10 mouse cellular contexts compared by ENCODE assay signal in genomic region chr6:80018765-80019164, GRCm38 (mm10). TPM values are rescaled to one million over a fixed set of nuclear protein-coding genes. Genes with fewer than 3 reads are reported as not detected.
DNase-seq lines count a peak whose midpoint lies in the region; ATAC-seq and TF ChIP-seq lines count a peak whose summit lies in the region.
"Had no signal": no experiment of that assay in that cellular context is flagged by ENCODE, and none has a peak within 500 bp of the region (broad histone marks: within the 10 kb centered on the region; RNA-seq: fewer than 3 reads in every experiment).

Gene Lrrtm4 (plus strand): TSS chr6:80018877.

- H3K36me3 ChIP-seq in heart, embryonic 11.5 days (ENCODE audit: control insufficient read depth, insufficient read depth, low read length) = no peaks in the 10 kb centered on the region
- no peaks in the 10 kb centered on the region for H3K36me3 ChIP-seq in heart, adult 2 months (ENCODE audit: control insufficient read depth, insufficient read depth, low read length)
- H3K36me3 ChIP-seq in neural tube, embryonic 11.5 days (ENCODE audit: control insufficient read depth, insufficient read depth, low read length) = no peaks in the 10 kb centered on the region

- H3K27ac ChIP-seq in heart, embryonic 11.5 days (ENCODE audit: low read depth, low read length) = no peak within 1 kb of the TSS
- no peak within 1 kb of the TSS for H3K27ac ChIP-seq in heart, adult 2 months
- no peak within 1 kb of the TSS for H3K27ac ChIP-seq in neural tube, embryonic 11.5 days (ENCODE audit: low read depth, low read length)

- no peak for DNase-seq in heart, adult 2 months
- peak; percentile 18 for DNase-seq in cerebellum, adult 8-10 months
- DNase-seq in layer of hippocampus, postnatal 36 days = peak; percentile 61
- peak; percentile 43 for DNase-seq in neural tube, embryonic 11.5 days (ENCODE audit: low spot score)
- DNase-seq in urinary bladder, adult 2 months (ENCODE audit: low spot score) = no peak

- intact Hi-C loops in heart, adult 2 months (cut with DNase I) = no loop called here

- no peak for TF ChIP-seq EP300 in heart, adult 2 months (IDR thresholded peaks at IDR 0.05; ENCODE audit: insufficient read depth, low read depth, low read length)

- WGBS in heart, embryonic 11.5 days (ENCODE audit: insufficient replicate concordance) = 12% methylated on average over 6 of the region's 6 CpGs
- 16% methylated on average over 6 of the region's 6 CpGs for WGBS in heart, adult 2 months
- 4% methylated on average over 6 of the region's 6 CpGs for WGBS in neural tube, embryonic 11.5 days

- no peaks in the 10 kb centered on the region for H3K27me3 ChIP-seq in heart, embryonic 11.5 days (ENCODE audit: control insufficient read depth, insufficient read depth, low read length)
- H3K27me3 ChIP-seq in heart, adult 2 months (ENCODE audit: control insufficient read depth, insufficient read depth, low read length) = no peaks in the 10 kb centered on the region
- H3K27me3 ChIP-seq in neural tube, embryonic 11.5 days (ENCODE audit: control insufficient read depth, insufficient read depth, low read length) = no peaks in the 10 kb centered on the region

- no peaks in the 10 kb centered on the region for H3K79me2 ChIP-seq in heart, adult 2 months (replicated peaks; ENCODE audit: control insufficient read depth, insufficient read depth, low read length)

- no peak for TF ChIP-seq POLR2A in heart, adult 2 months (IDR thresholded peaks at IDR 0.05; ENCODE audit: insufficient read depth, low read depth, low read length)

- no peaks in the 10 kb centered on the region for H3K4me1 ChIP-seq in heart, embryonic 11.5 days (ENCODE audit: control insufficient read depth, insufficient read depth, low read length)
- no peaks in the 10 kb centered on the region for H3K4me1 ChIP-seq in heart, adult 2 months (ENCODE audit: control insufficient read depth, insufficient read depth, low read length)
- no peaks in the 10 kb centered on the region for H3K4me1 ChIP-seq in neural tube, embryonic 11.5 days (ENCODE audit: control insufficient read depth, insufficient read depth, low read length)

- TF ChIP-seq CTCF in heart, adult 2 months (IDR thresholded peaks at IDR 0.05) = no peak

- H3K4me3 ChIP-seq in heart, embryonic 11.5 days (ENCODE audit: low read depth, low read length) = peak within 1 kb of the TSS; percentile 48
- H3K4me3 ChIP-seq in heart, adult 2 months = no peak within 1 kb of the TSS
- H3K4me3 ChIP-seq in neural tube, embryonic 11.5 days (ENCODE audit: low read depth, low read length) = peak within 1 kb of the TSS; percentile 35

- H3K4me2 ChIP-seq in heart, embryonic 11.5 days = peak within 1 kb of the TSS; percentile 75
- H3K4me2 ChIP-seq in neural tube, embryonic 11.5 days (ENCODE audit: low read depth) = peak within 1 kb of the TSS; percentile 54

- ATAC-seq in heart, embryonic 11.5 days (replicated peaks; ENCODE audit: insufficient number of reproducible peaks, low FRiP score, low TSS enrichment) = no peak
- peak; percentile 92 for ATAC-seq in frontal cortex, adult (ENCODE audit: low TSS enrichment)
- peak; percentile 79 for ATAC-seq in neural tube, embryonic 11.5 days (ENCODE audit: insufficient read depth, low FRiP score, low TSS enrichment)
- no peak for ATAC-seq in megakaryocyte-erythroid progenitor cell, adult 5-6 weeks (replicated peaks; ENCODE audit: low FRiP score, low TSS enrichment, poor library complexity, severe bottlenecking)

- H3K9me3 ChIP-seq in heart, embryonic 11.5 days (replicated peaks; ENCODE audit: control insufficient read depth, low read length) = no peaks in the 10 kb centered on the region
- H3K9me3 ChIP-seq in neural tube, embryonic 11.5 days (ENCODE audit: control insufficient read depth, low read length) = no peaks in the 10 kb centered on the region

- 0 out of 2 replicates have a peak within 1 kb of the TSS, but pooled peaks have one; percentile 43 for H3K9ac ChIP-seq in heart, embryonic 11.5 days (ENCODE audit: low read depth, low read length)
- H3K9ac ChIP-seq in heart, adult 2 months (ENCODE audit: low read depth, low read length) = no peak within 1 kb of the TSS
- peak within 1 kb of the TSS; percentile 39 for H3K9ac ChIP-seq in neural tube, embryonic 11.5 days (ENCODE audit: low read length)

RNA-seq across cellular contexts. Expression of gene Lrrtm4, which starts in this region (rescaled TPM):
- 1.7 and 2.1 TPM in 2 replicates for polyA plus RNA-seq in heart, embryonic 11.5 days (2014; fragmentation: Nextera tagmentation; extraction: Ambion mirVana)
- total RNA-seq in heart, adult 2 months (2021) = not detected
- not detected in 2 replicates for polyA plus RNA-seq in heart, adult 2 months (2012; rRNA removed)
- total RNA-seq in layer of hippocampus, postnatal 36 days (2021) = 10 to 100 TPM; 65.8 to 70.2 TPM
- 4.1 and 5.5 TPM in 2 replicates for polyA plus RNA-seq in neural tube, embryonic 11.5 days (2014; fragmentation: Nextera tagmentation; extraction: Ambion mirVana)
- not detected in 2 replicates for total RNA-seq in megakaryocyte-erythroid progenitor cell, adult 5-6 weeks (2014; fragmentation: Nextera tagmentation)
- not detected in 2 replicates for total RNA-seq in megakaryocyte-erythroid progenitor cell, adult 5-6 weeks (2017)
- polyA plus RNA-seq in urinary bladder, adult 2 months (2012; rRNA removed) = 0.11 and 0.15 TPM in 2 replicates
- total RNA-seq: common myeloid progenitor, adult 5-6 weeks had no signal
- polyA plus RNA-seq: spleen, adult 2 months had no signal

Comparison
In these comparisons a context has a peak if more than half of its experiments do, and no peak if none do; other contexts are left out.
1. RNA of gene Lrrtm4 (total RNA-seq): 65.8 to 70.2 TPM in layer of hippocampus, postnatal 36 days; not detected in heart, adult 2 months and not detected in megakaryocyte-erythroid progenitor cell, adult 5-6 weeks; every median in the first group is over 10 times any median in the second.
2. ATAC-seq: peak in frontal cortex, adult (single experiment) and neural tube, embryonic 11.5 days (single experiment); none in heart, embryonic 11.5 days (single experiment) and megakaryocyte-erythroid progenitor cell, adult 5-6 weeks (single experiment).
3. DNase-seq: peak in cerebellum, adult 8-10 months (single experiment), layer of hippocampus, postnatal 36 days (2 of 2) and neural tube, embryonic 11.5 days (single experiment); none in heart, adult 2 months (0 of 2) and urinary bladder, adult 2 months (single experiment).